ENCODE assay signal across 24 mouse cellular contexts in the genomic region with DNA sequence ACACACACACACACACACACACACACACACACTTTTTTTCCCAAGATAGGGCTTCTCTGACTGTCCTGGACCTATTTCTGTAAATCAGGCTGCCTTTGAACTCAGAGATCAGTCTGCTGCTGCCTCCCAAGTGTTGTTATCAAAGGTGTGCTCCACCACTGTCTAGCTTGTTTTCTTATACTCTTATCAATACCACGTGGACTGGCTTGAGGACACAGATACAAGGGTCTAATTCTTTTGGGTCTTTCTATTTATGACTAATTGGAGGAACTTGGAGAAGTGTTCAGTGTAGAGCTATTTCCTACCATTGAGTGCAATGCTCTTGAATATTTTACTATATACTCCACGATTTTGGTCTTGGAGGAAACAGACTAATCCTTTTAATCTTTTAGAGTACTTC. TPM values are rescaled to one million over a fixed set of nuclear protein-coding genes. Genes with fewer than 3 reads are reported as not detected.
DNase-seq lines count a peak whose midpoint lies in the region; ATAC-seq and TF ChIP-seq lines count a peak whose summit lies in the region.
"Had no signal": no experiment of that assay in that cellular context is flagged by ENCODE, and none has a peak within 500 bp of the region (broad histone marks: within the 10 kb centered on the region; RNA-seq: fewer than 3 reads in every experiment).

No protein-coding gene starts in this region.

- TF ChIP-seq CTCF in liver, postnatal 0 days (IDR thresholded peaks at IDR 0.05; ENCODE audit: low read depth): no peak
- TF ChIP-seq CTCF in MEL (IDR thresholded peaks at IDR 0.05 in 2 of 3, conservative IDR thresholded peaks at IDR 0.05 in 1 of 3; ENCODE audit: control insufficient read depth in 1 of 3, insufficient read depth in 1 of 3, low read depth in 2 of 3, low read length in 3 of 3, poor library complexity in 1 of 3, severe bottlenecking in 1 of 3): no peak

- no peaks in the 10 kb centered on the region for H3K79me2 ChIP-seq in MEL (ENCODE audit: control insufficient read depth, insufficient read depth, low read length, poor library complexity)

- no peaks in the 10 kb centered on the region for H3K9me3 ChIP-seq in limb, embryonic 11.5 days (ENCODE audit: control insufficient read depth, low read length)
- H3K9me3 ChIP-seq in limb, embryonic 10.5 days (replicated peaks): no peaks in the 10 kb centered on the region
- H3K9me3 ChIP-seq in liver, embryonic 12.5 days (replicated peaks): no peaks in the 10 kb centered on the region
- H3K9me3 ChIP-seq in liver, postnatal 0 days (ENCODE audit: low read length): no peaks in the 10 kb centered on the region
- H3K9me3 ChIP-seq in MEL (replicated peaks; ENCODE audit: insufficient read depth, low read length): no peaks in the 10 kb centered on the region
- H3K9me3 ChIP-seq in intestine, embryonic 15.5 days: no peaks in the 10 kb centered on the region
- H3K9me3 ChIP-seq: embryonic facial prominence, embryonic 10.5 days; embryonic facial prominence, embryonic 12.5 days; forebrain, embryonic 15.5 days; G1E had no signal

- ATAC-seq in limb, embryonic 11.5 days (ENCODE audit: insufficient number of reproducible peaks, low FRiP score, low TSS enrichment, low read depth): no peak
- peak; percentile 38; the same call in 1 of the 2 replicates for ATAC-seq in liver, embryonic 12.5 days
- no peak for ATAC-seq in liver, postnatal 0 days
- ATAC-seq in megakaryocyte progenitor cell, adult 5-6 weeks (replicated peaks; ENCODE audit: poor library complexity): peak; percentile 30; the same call in 1 of the 2 replicates
- ATAC-seq in intestine, embryonic 15.5 days: no peak
- ATAC-seq: CD4-positive, CD25-positive, alpha-beta regulatory T cell, adult 4 months; forebrain, embryonic 13.5 days; forebrain, embryonic 15.5 days had no signal

- H3K4me3 ChIP-seq in limb, embryonic 11.5 days (ENCODE audit: low read depth, low read length): no peak overlapping the region
- H3K4me3 ChIP-seq in limb, embryonic 10.5 days: no peak overlapping the region
- no peak overlapping the region for H3K4me3 ChIP-seq in liver, embryonic 12.5 days
- H3K4me3 ChIP-seq in liver, postnatal 0 days (ENCODE audit: low read depth, low read length): no peak overlapping the region
- no peak overlapping the region for H3K4me3 ChIP-seq in MEL (ENCODE audit: control insufficient read depth in 1 of 2, insufficient read depth in 1 of 2, low read depth in 2 of 2, low read length in 2 of 2)
- H3K4me3 ChIP-seq in intestine, embryonic 15.5 days (replicated peaks): no peak overlapping the region
- H3K4me3 ChIP-seq: embryonic facial prominence, embryonic 10.5 days; embryonic facial prominence, embryonic 12.5 days; forebrain, embryonic 13.5 days; forebrain, embryonic 15.5 days had no signal

- TF ChIP-seq POLR2A in MEL (IDR thresholded peaks at IDR 0.05; ENCODE audit: control insufficient read depth in 1 of 2, insufficient read depth in 1 of 2, low read depth in 1 of 2, low read length in 2 of 2, poor library complexity in 1 of 2): no peak

- no peak overlapping the region for H3K9ac ChIP-seq in limb, embryonic 11.5 days (ENCODE audit: low read length)
- H3K9ac ChIP-seq in liver, embryonic 12.5 days: no peak overlapping the region
- H3K9ac ChIP-seq in liver, postnatal 0 days (replicated peaks): no peak overlapping the region
- no peak overlapping the region for H3K9ac ChIP-seq in MEL (ENCODE audit: control insufficient read depth, low read depth, low read length, poor library complexity, severe bottlenecking)
- H3K9ac ChIP-seq in intestine, embryonic 15.5 days: no peak overlapping the region
- H3K9ac ChIP-seq: embryonic facial prominence, embryonic 12.5 days; forebrain, embryonic 13.5 days; forebrain, embryonic 15.5 days had no signal

- no peak overlapping the region for H3K4me2 ChIP-seq in limb, embryonic 11.5 days (ENCODE audit: low read depth, severe bottlenecking)
- H3K4me2 ChIP-seq in liver, embryonic 12.5 days: no peak overlapping the region
- no peak overlapping the region for H3K4me2 ChIP-seq in liver, postnatal 0 days (ENCODE audit: low read depth, low read length)
- no peak overlapping the region for H3K4me2 ChIP-seq in intestine, embryonic 15.5 days (replicated peaks)
- H3K4me2 ChIP-seq: embryonic facial prominence, embryonic 12.5 days; forebrain, embryonic 13.5 days; forebrain, embryonic 15.5 days had no signal

- WGBS in limb, embryonic 11.5 days: 89% methylated on average over 2 of the region's 2 CpGs
- WGBS in limb, embryonic 10.5 days: 83% methylated on average over 2 of the region's 2 CpGs
- 47% methylated on average over 2 of the region's 2 CpGs for WGBS in liver, embryonic 12.5 days (ENCODE audit: insufficient replicate concordance)
- 49% methylated on average over 2 of the region's 2 CpGs for WGBS in liver, postnatal 0 days (ENCODE audit: insufficient replicate concordance)
- 69% methylated on average over 2 of the region's 2 CpGs for WGBS in intestine, embryonic 15.5 days

- peak; percentile 3 for DNase-seq in limb, embryonic 11.5 days (ENCODE audit: low spot score)
- no peak for DNase-seq in limb, embryonic 10.5 days (ENCODE audit: low spot score)
- DNase-seq in liver, postnatal 0 days: no peak
- DNase-seq in MEL (ENCODE audit: low read depth, low spot score): peak; percentile 35
- DNase-seq in heart, postnatal 10 days: no peak
- DNase-seq: adrenal gland, adult 2 months; adrenal gland, postnatal 10 days; adrenal gland, postnatal 25 days; B cell, adult 2 months; cerebellum, adult 11-12 months; cerebellum, adult 2 months; cerebellum, adult 9-10 months; cerebellum, postnatal 10 days; cerebellum, postnatal 25 days had no signal

- TF ChIP-seq RAD21 in MEL (IDR thresholded peaks at IDR 0.05; ENCODE audit: low read depth, low read length): no peak

- no peak for TF ChIP-seq EP300 in liver, postnatal 0 days (IDR thresholded peaks at IDR 0.05; ENCODE audit: low read depth)
- no peak; a peak in 1 of 4 replicates for TF ChIP-seq EP300 in MEL (IDR thresholded peaks at IDR 0.05; ENCODE audit: low read depth in 1 of 2, low read length in 2 of 2)

- no peaks in the 10 kb centered on the region for H3K27me3 ChIP-seq in limb, embryonic 11.5 days (ENCODE audit: control insufficient read depth, insufficient read depth, low read length)
- no peaks in the 10 kb centered on the region for H3K27me3 ChIP-seq in limb, embryonic 10.5 days (ENCODE audit: low read depth, poor library complexity, severe bottlenecking)
- no peaks in the 10 kb centered on the region for H3K27me3 ChIP-seq in liver, embryonic 12.5 days (replicated peaks)
- no peaks in the 10 kb centered on the region for H3K27me3 ChIP-seq in liver, postnatal 0 days (ENCODE audit: insufficient read depth, low read length)
- no peaks in the 10 kb centered on the region for H3K27me3 ChIP-seq in MEL (ENCODE audit: control insufficient read depth in 1 of 2, insufficient read depth in 2 of 2, low read length in 2 of 2)
- no peaks in the 10 kb centered on the region for H3K27me3 ChIP-seq in intestine, embryonic 15.5 days (replicated peaks)
- H3K27me3 ChIP-seq: CH12.LX; embryonic facial prominence, embryonic 12.5 days; forebrain, embryonic 13.5 days; forebrain, embryonic 15.5 days had no signal

- no peak overlapping the region for H3K27ac ChIP-seq in limb, embryonic 11.5 days (replicated peaks; ENCODE audit: low read depth, low read length)
- no peak overlapping the region for H3K27ac ChIP-seq in limb, embryonic 10.5 days
- no peak overlapping the region for H3K27ac ChIP-seq in liver, embryonic 12.5 days
- no peak overlapping the region for H3K27ac ChIP-seq in liver, postnatal 0 days (ENCODE audit: low read depth)
- no peak overlapping the region for H3K27ac ChIP-seq in MEL (ENCODE audit: control insufficient read depth, low read depth, low read length)
- H3K27ac ChIP-seq in intestine, embryonic 15.5 days: no peak overlapping the region
- H3K27ac ChIP-seq: embryonic facial prominence, embryonic 10.5 days; embryonic facial prominence, embryonic 12.5 days; forebrain, embryonic 13.5 days; forebrain, embryonic 15.5 days had no signal

- no peaks in the 10 kb centered on the region for H3K36me3 ChIP-seq in limb, embryonic 11.5 days (ENCODE audit: control insufficient read depth, insufficient read depth, low read length)
- peaks cover 14% of the 10 kb centered on the region; the same call in 1 of the 2 replicates for H3K36me3 ChIP-seq in limb, embryonic 10.5 days
- H3K36me3 ChIP-seq in liver, embryonic 12.5 days: no peaks in the 10 kb centered on the region
- H3K36me3 ChIP-seq in liver, postnatal 0 days (replicated peaks; ENCODE audit: insufficient read depth, low read length): no peaks in the 10 kb centered on the region
- H3K36me3 ChIP-seq in MEL (ENCODE audit: control insufficient read depth in 1 of 2, insufficient read depth in 2 of 2, low read length in 2 of 2): peaks cover 0 to 5% of the 10 kb centered on the region in 2 experiments; a peak in 2 of 4 replicates
- H3K36me3 ChIP-seq in intestine, embryonic 15.5 days: no peaks in the 10 kb centered on the region
- H3K36me3 ChIP-seq: embryonic facial prominence, embryonic 12.5 days; forebrain, embryonic 15.5 days had no signal

- no peaks in the 10 kb centered on the region for H3K4me1 ChIP-seq in limb, embryonic 11.5 days (ENCODE audit: control insufficient read depth, insufficient read depth, low read length)
- no peaks in the 10 kb centered on the region for H3K4me1 ChIP-seq in limb, embryonic 10.5 days
- peaks cover 22% of the 10 kb centered on the region for H3K4me1 ChIP-seq in liver, embryonic 12.5 days
- no peaks in the 10 kb centered on the region for H3K4me1 ChIP-seq in liver, postnatal 0 days (ENCODE audit: insufficient read depth)
- H3K4me1 ChIP-seq in MEL (ENCODE audit: control insufficient read depth in 1 of 2, insufficient read depth in 2 of 2, low read length in 2 of 2): peaks cover 0 to 4% of the 10 kb centered on the region in 2 experiments; a peak in 2 of 4 replicates
- no peaks in the 10 kb centered on the region for H3K4me1 ChIP-seq in intestine, embryonic 15.5 days (replicated peaks)
- H3K4me1 ChIP-seq: embryonic facial prominence, embryonic 10.5 days; embryonic facial prominence, embryonic 12.5 days; forebrain, embryonic 13.5 days; forebrain, embryonic 15.5 days had no signal

- intact Hi-C loops in heart, postnatal 10 days (cut with DNase I): no loop called here

RNA-seq across cellular contexts. Expression of a gene that starts 17.2 kb away (rescaled TPM):
- polyA plus RNA-seq in limb, embryonic 11.5 days (2014; fragmentation: Nextera tagmentation; extraction: Ambion mirVana): 50.1 and 55.5 TPM in 2 replicates
- 46.9 and 53.0 TPM in 2 replicates for polyA plus RNA-seq in limb, embryonic 10.5 days (2016; fragmentation: Nextera tagmentation; extraction: Ambion mirVana)
- 24.9 and 25.3 TPM in 2 replicates for polyA plus RNA-seq in liver, embryonic 12.5 days (2016; fragmentation: Nextera tagmentation; extraction: Ambion mirVana)
- polyA plus RNA-seq in liver, postnatal 0 days (2015; fragmentation: Nextera tagmentation; extraction: Ambion mirVana): 24.5 and 25.6 TPM in 2 replicates
- 21.8 and 23.7 TPM in 2 replicates for total RNA-seq in MEL (2012; rRNA removed)
- 10 to 100 TPM in 1 of 2 experiments, not detected in 1; 29.4 TPM for polyA plus RNA-seq in MEL (2012; ENCODE audit: insufficient read depth in 1 of 2, insufficient read length in 2 of 2, low read depth in 1 of 2, low replicate concordance in 2 of 2, missing spikeins in 1 of 2)
- total RNA-seq in megakaryocyte progenitor cell, adult 5-6 weeks (2015): 27.3 and 30.5 TPM in 2 replicates
- 27.2 and 56.0 TPM in 2 replicates for total RNA-seq in megakaryocyte progenitor cell, adult 5-6 weeks (2017)
- polyA plus RNA-seq in intestine, embryonic 15.5 days (2015; fragmentation: Nextera tagmentation; extraction: Ambion mirVana): 52.5 and 53.3 TPM in 2 replicates
- 10 to 100 TPM; 30.8 to 34.5 TPM for total RNA-seq in heart, postnatal 10 days (2021)

RNA-seq across cellular contexts. Expression of a gene that starts 17.8 kb away (rescaled TPM):
- 78.2 and 83.8 TPM in 2 replicates for polyA plus RNA-seq in limb, embryonic 11.5 days (2014; fragmentation: Nextera tagmentation; extraction: Ambion mirVana)
- 77.0 and 77.9 TPM in 2 replicates for polyA plus RNA-seq in limb, embryonic 10.5 days (2016; fragmentation: Nextera tagmentation; extraction: Ambion mirVana)
- 50.2 and 51.1 TPM in 2 replicates for polyA plus RNA-seq in liver, embryonic 12.5 days (2016; fragmentation: Nextera tagmentation; extraction: Ambion mirVana)
- 16.6 and 18.7 TPM in 2 replicates for polyA plus RNA-seq in liver, postnatal 0 days (2015; fragmentation: Nextera tagmentation; extraction: Ambion mirVana)
- 56.2 and 64.8 TPM in 2 replicates for total RNA-seq in MEL (2012; rRNA removed)
- 10 to 100 TPM in 1 of 2 experiments, not detected in 1; 68.7 TPM for polyA plus RNA-seq in MEL (2012; ENCODE audit: insufficient read depth in 1 of 2, insufficient read length in 2 of 2, low read depth in 1 of 2, low replicate concordance in 2 of 2, missing spikeins in 1 of 2)
- total RNA-seq in megakaryocyte progenitor cell, adult 5-6 weeks (2015): 82.0 and 95.8 TPM in 2 replicates
- 126 and 140 TPM in 2 replicates for total RNA-seq in megakaryocyte progenitor cell, adult 5-6 weeks (2017)
- polyA plus RNA-seq in intestine, embryonic 15.5 days (2015; fragmentation: Nextera tagmentation; extraction: Ambion mirVana): 28.1 and 32.4 TPM in 2 replicates
- 1 to 10 TPM; 5.8 TPM for total RNA-seq in heart, postnatal 10 days (2021)

Comparison
In these comparisons a context has a peak if more than half of its experiments do, and no peak if none do; other contexts are left out.
1. ATAC-seq: peak in liver, embryonic 12.5 days (single experiment) and megakaryocyte progenitor cell, adult 5-6 weeks (single experiment); none in limb, embryonic 11.5 days (single experiment), liver, postnatal 0 days (single experiment) and intestine, embryonic 15.5 days (single experiment).
2. DNase-seq: peak in limb, embryonic 11.5 days (single experiment) and MEL (single experiment); none in limb, embryonic 10.5 days (single experiment), liver, postnatal 0 days (single experiment) and heart, postnatal 10 days (0 of 2).